Mouse (Mus musculus): ENCODE data around the gene Cd5.

The Cd5 gene

GRCm38 (mm10) chr19:10723649-10724048 lies 15.2 kb downstream of the Cd5 start:
- DNase-seq: no peak

- DNase-seq: peak in 1 of 2 experiments; percentile 46
Measured at GRCm38 (mm10) chr19:10723084-10723483, 15.7 kb downstream of the Cd5 start.

GRCm38 (mm10) chr19:10721064-10721463 lies 17.7 kb downstream of the Cd5 start:
- peak in 1 of 2 experiments; percentile 43 for DNase-seq

- DNase-seq: no peak
Measured at GRCm38 (mm10) chr19:10720524-10720923, 18.3 kb downstream of the Cd5 start.

GRCm38 (mm10) chr19:10719751-10720150 lies 19.1 kb downstream of the Cd5 start:
- DNase-seq: peak; percentile 82 to 86

- DNase-seq: peak in 1 of 2 experiments; percentile 58
Measured at GRCm38 (mm10) chr19:10718251-10718775, 20.5 kb downstream of the Cd5 start.

- DNase-seq: no peak
Measured at GRCm38 (mm10) chr19:10715476-10715875, 23.3 kb downstream of the Cd5 start.

GRCm38 (mm10) chr19:10714682-10715475 lies 23.9 kb downstream of the Cd5 start:
- peak; percentile 90 to 93 for DNase-seq

GRCm38 (mm10) chr19:10714168-10714567 lies 24.6 kb downstream of the Cd5 start:
- no peak for DNase-seq

- DNase-seq: no peak
Measured at GRCm38 (mm10) chr19:10713551-10713950, 25.3 kb downstream of the Cd5 start.

GRCm38 (mm10) chr19:10712646-10713045 lies 26.2 kb downstream of the Cd5 start:
- DNase-seq: no peak

GRCm38 (mm10) chr19:10712194-10712593 lies 26.6 kb downstream of the Cd5 start:
- no peak for DNase-seq

- DNase-seq: peak in 1 of 2 experiments; percentile 32
Measured at GRCm38 (mm10) chr19:10710751-10711150, 28.1 kb downstream of the Cd5 start.

- peak; percentile 86 to 89 for DNase-seq
Measured at GRCm38 (mm10) chr19:10710088-10710511, 28.7 kb downstream of the Cd5 start.

GRCm38 (mm10) chr19:10709360-10710087 lies 29.3 kb downstream of the Cd5 start:
- peak; percentile 100 for DNase-seq

GRCm38 (mm10) chr19:10708900-10709299 lies 29.9 kb downstream of the Cd5 start:
- no peak for DNase-seq

GRCm38 (mm10) chr19:10707881-10708280 lies 30.9 kb downstream of the Cd5 start:
- no peak for DNase-seq

GRCm38 (mm10) chr19:10707087-10707875 lies 31.5 kb downstream of the Cd5 start:
- peak; percentile 58 to 66 for DNase-seq

- DNase-seq: peak; percentile 59 to 60
Measured at GRCm38 (mm10) chr19:10703470-10703869, 35.3 kb downstream of the Cd5 start.

GRCm38 (mm10) chr19:10702125-10702524 lies 36.7 kb downstream of the Cd5 start:
- DNase-seq: no peak

- peak; percentile 60 to 65 for DNase-seq
Measured at GRCm38 (mm10) chr19:10701013-10701726, 37.6 kb downstream of the Cd5 start.

GRCm38 (mm10) chr19:10699851-10700250 lies 39.0 kb downstream of the Cd5 start:
- no peak for DNase-seq

All from cerebellum, adult 18-20 months (tissue).